Mouse (Mus musculus): ENCODE measurements around the gene Il1rn.

Gene Il1rn

GRCm38 (mm10) chr2:24336545-24336944 is at the start of gene Il1rn:
Gene Il1rn (plus strand): TSS chr2:24336853.
- DNase-seq = no peak

- DNase-seq = no peak
These were observed 45.8 kb upstream of the Il1rn start, which contains the start of gene Il1f10 for GRCm38 (mm10) chr2:24290896-24291295. Gene Il1f10 (plus strand): TSS chr2:24291196.

- no peak for DNase-seq
These were observed 42.0 kb upstream of the Il1rn start for GRCm38 (mm10) chr2:24294616-24295015.

- no peak for DNase-seq
These were observed 39.8 kb upstream of the Il1rn start for GRCm38 (mm10) chr2:24296837-24297236.

- DNase-seq = no peak
These were observed 25.2 kb upstream of the Il1rn start for GRCm38 (mm10) chr2:24311302-24312001.

- DNase-seq = no peak
These were observed 19.7 kb upstream of the Il1rn start for GRCm38 (mm10) chr2:24316919-24317318.

- no peak for DNase-seq
These were observed 18.6 kb upstream of the Il1rn start for GRCm38 (mm10) chr2:24317919-24318598.

- no peak for DNase-seq
These were observed 1.3 kb upstream of the Il1rn start for GRCm38 (mm10) chr2:24335333-24335732.

- no peak for DNase-seq
These were observed 4.8 kb downstream of the Il1rn start for GRCm38 (mm10) chr2:24341395-24341885.

- no peak for DNase-seq
These were observed 8.0 kb downstream of the Il1rn start for GRCm38 (mm10) chr2:24344619-24345018.

GRCm38 (mm10) chr2:24345056-24345455 is 8.4 kb downstream of the Il1rn start:
- DNase-seq = no peak

- no peak for DNase-seq
These were observed 11.3 kb downstream of the Il1rn start for GRCm38 (mm10) chr2:24347926-24348325.

- no peak for DNase-seq
These were observed 14.5 kb downstream of the Il1rn start for GRCm38 (mm10) chr2:24351159-24351558.

GRCm38 (mm10) chr2:24353042-24353441 is 16.4 kb downstream of the Il1rn start:
- DNase-seq = no peak

GRCm38 (mm10) chr2:24357642-24358041 is 21.0 kb downstream of the Il1rn start:
- no peak for DNase-seq

GRCm38 (mm10) chr2:24359347-24359746 is 22.7 kb downstream of the Il1rn start:
- no peak for DNase-seq

- no peak for DNase-seq
These were observed 27.2 kb downstream of the Il1rn start for GRCm38 (mm10) chr2:24363818-24364217.

GRCm38 (mm10) chr2:24366214-24366975 is 29.7 kb downstream of the Il1rn start:
- DNase-seq = no peak

- no peak for DNase-seq
These were observed 30.6 kb downstream of the Il1rn start, which contains the start of gene Psd4 for GRCm38 (mm10) chr2:24367030-24367894. Gene Psd4 (plus strand): TSS chr2:24367580.

- DNase-seq = no peak
These were observed 31.2 kb downstream of the Il1rn start for GRCm38 (mm10) chr2:24367895-24368261.

- DNase-seq = no peak
These were observed 42.2 kb downstream of the Il1rn start for GRCm38 (mm10) chr2:24378747-24379450.
